Mouse (Mus musculus) olfactory bulb, adult 2 months (tissue): ENCODE data around the gene Tctex1d2.

ENCODE experiments used
- CTCF ChIP-seq: fragments of 200-500 bp; IDR thresholded peaks from 2 replicates; pipeline ENCODE4 v1.5.1; 2012; ENCODE audit warnings: low read depth, mild to moderate bottlenecking, low read length, moderate library complexity; ENCODE audit not compliant: insufficient read depth
- POLR2A ChIP-seq: fragments of 200-500 bp; IDR thresholded peaks from 2 replicates; pipeline ENCODE4 v1.6.1; 2012; ENCODE audit warnings: mild to moderate bottlenecking, low read depth, low read length, moderate library complexity; ENCODE audit not compliant: insufficient read depth

DNA sequence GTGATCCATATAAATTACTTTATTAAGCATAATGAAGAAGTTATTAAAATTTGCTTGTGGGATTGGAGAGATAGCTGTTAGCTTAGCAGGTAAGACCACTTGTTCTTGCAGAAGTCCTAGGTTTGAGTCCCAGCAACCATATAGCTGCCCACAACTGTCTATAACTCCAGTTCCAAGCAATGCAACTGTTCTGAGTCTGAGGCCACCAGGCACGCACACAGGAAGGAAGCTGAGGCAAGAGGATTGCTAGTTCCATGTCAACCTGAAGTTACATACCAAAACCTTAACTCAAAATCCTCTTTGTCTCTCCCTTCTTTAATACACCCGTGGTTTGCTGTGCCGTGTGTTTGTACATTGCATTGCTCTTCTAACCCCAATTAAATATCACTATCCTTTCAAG, 28.6 kb upstream of the Tctex1d2 start:
- TF ChIP-seq CTCF: no peak
- TF ChIP-seq POLR2A: no peak
